Mouse (Mus musculus): Measurements from ENCODE around the gene Setd7. TPM values are rescaled to one million over a fixed set of nuclear protein-coding genes. Genes with fewer than 3 reads are reported as not detected.

The Setd7 gene
- total and polyA plus RNA-seq, 3 experiments: 8.7 to 67.1 (median 26.0) TPM

DNA sequence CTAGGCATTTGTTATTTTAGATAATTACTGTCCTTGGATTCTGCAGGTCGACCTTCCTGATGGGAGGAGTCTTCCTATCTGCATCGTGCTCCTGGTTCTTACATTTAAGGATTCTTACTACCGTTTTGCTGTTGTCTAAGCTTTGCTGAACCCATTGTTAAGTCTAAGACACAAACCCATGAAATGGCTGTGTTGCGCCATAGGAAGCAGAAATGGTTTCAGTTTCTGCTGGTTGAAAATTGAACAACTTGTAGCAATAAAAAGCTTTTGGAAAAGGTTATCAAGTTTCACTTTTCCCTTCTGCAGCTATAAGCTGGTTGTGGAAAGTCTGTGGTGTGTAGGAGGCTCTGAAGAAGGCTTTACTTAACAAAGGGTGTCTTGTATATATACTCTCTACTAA, 85.0 kb downstream of the Setd7 start:
- ATAC-seq (ENCODE audit: extremely low read depth, insufficient number of reproducible peaks, low FRiP score, poor library complexity, severe bottlenecking) (no peak), DNase-seq (ENCODE audit: low spot score) (no peak)
- Histone ChIP-seq H3K4me3 (ENCODE audit: low read depth, low read length) (no peak overlapping the region), H3K27me3 (ENCODE audit: insufficient read depth, low read length) (no peaks in the 10 kb centered on the region), H3K9me3 (replicated peaks) (no peaks in the 10 kb centered on the region), H3K36me3 (replicated peaks) (peaks cover 55% of the 10 kb centered on the region), H3K4me1 (ENCODE audit: insufficient read depth, low read depth, low read length) (no peaks in the 10 kb centered on the region)
- TF ChIP-seq TAL1 (conservative IDR thresholded peaks at IDR 0.05; ENCODE audit: low read depth, low read length): no peak

DNA sequence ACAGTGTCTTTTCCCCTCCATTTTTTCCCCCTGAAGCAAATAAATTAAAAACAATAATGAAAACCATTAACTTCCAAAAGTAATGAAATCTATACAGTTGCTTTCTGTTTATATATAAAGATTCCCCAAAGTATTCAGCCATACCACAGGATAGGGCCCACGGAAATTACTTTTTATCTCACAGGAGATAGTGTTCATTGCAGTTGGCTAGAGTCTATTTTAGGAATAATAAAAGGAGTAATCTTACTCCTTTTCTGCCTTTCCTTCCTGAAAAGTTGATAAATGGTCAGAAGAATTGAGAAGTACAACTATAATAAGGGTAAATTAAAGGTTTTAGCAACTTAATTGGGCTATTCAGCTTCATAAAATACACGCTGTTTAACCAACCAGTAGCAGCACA, 92.1 kb downstream of the Setd7 start:
- Histone ChIP-seq H3K4me1 (ENCODE audit: insufficient read depth, low read depth, low read length) (no peaks in the 10 kb centered on the region), H3K4me3 (ENCODE audit: low read depth, low read length) (no peak overlapping the region), H3K36me3 (replicated peaks) (peaks cover 93% of the 10 kb centered on the region), H3K9me3 (replicated peaks) (no peaks in the 10 kb centered on the region), H3K27me3 (ENCODE audit: insufficient read depth, low read length) (no peaks in the 10 kb centered on the region)
- ATAC-seq (ENCODE audit: extremely low read depth, insufficient number of reproducible peaks, low FRiP score, poor library complexity, severe bottlenecking) (no peak), DNase-seq (ENCODE audit: low spot score) (no peak)
- no peak for TF ChIP-seq POLR2AphosphoS5 (IDR thresholded peaks at IDR 0.05; ENCODE audit: insufficient replicate concordance, low read depth, low read length)
- TF ChIP-seq CTCF (IDR thresholded peaks at IDR 0.05; ENCODE audit: low read depth, low read length): no peak
- TF ChIP-seq GATA2 (IDR thresholded peaks at IDR 0.05; ENCODE audit: borderline replicate concordance, low read depth, low read length): no peak
- TF ChIP-seq TAL1 (conservative IDR thresholded peaks at IDR 0.05; ENCODE audit: low read depth, low read length): no peak
- no peak for TF ChIP-seq GATA1 (IDR thresholded peaks at IDR 0.05; ENCODE audit: borderline replicate concordance, low read length)

Other genes starting within 250 kb of the Setd7 start
- 67.8 and 73.6 TPM in 2 replicates for gene Elf2, start 220.2 kb downstream of the Setd7 start, total RNA-seq (2014; fragmentation: Nextera tagmentation)
- gene Elf2, start 220.2 kb downstream of the Setd7 start, total RNA-seq (2017): 98.1 and 111 TPM in 2 replicates
- gene Elf2, start 220.2 kb downstream of the Setd7 start, polyA plus RNA-seq (2012): 38.1 and 52.6 TPM in 2 replicates
- 5.6 and 6.6 TPM in 2 replicates for gene Mgarp, start 164.1 kb downstream of the Setd7 start, total RNA-seq (2014; fragmentation: Nextera tagmentation)
- 20.3 and 24.7 TPM in 2 replicates for gene Mgarp, start 164.1 kb downstream of the Setd7 start, total RNA-seq (2017)
- gene Mgarp, start 164.1 kb downstream of the Setd7 start, polyA plus RNA-seq (2012): 14.4 and 16.8 TPM in 2 replicates
- 199 and 247 TPM in 2 replicates for gene Ndufc1, start 151.9 kb downstream of the Setd7 start, total RNA-seq (2014; fragmentation: Nextera tagmentation)
- gene Ndufc1, start 151.9 kb downstream of the Setd7 start, total RNA-seq (2017): 106 and 114 TPM in 2 replicates
- gene Ndufc1, start 151.9 kb downstream of the Setd7 start, polyA plus RNA-seq (2012): 16.7 and 38.6 TPM in 2 replicates
- 131 and 138 TPM in 2 replicates for gene Naa15, start 145.7 kb downstream of the Setd7 start, total RNA-seq (2014; fragmentation: Nextera tagmentation)
- 52.5 and 63.5 TPM in 2 replicates for gene Naa15, start 145.7 kb downstream of the Setd7 start, total RNA-seq (2017)
- 15.9 and 28.6 TPM in 2 replicates for gene Naa15, start 145.7 kb downstream of the Setd7 start, polyA plus RNA-seq (2012)
- 7.8 and 9.5 TPM in 2 replicates for gene Rab33b, start 77.0 kb downstream of the Setd7 start, total RNA-seq (2014; fragmentation: Nextera tagmentation)
- gene Rab33b, start 77.0 kb downstream of the Setd7 start, total RNA-seq (2017): 8.1 and 10.3 TPM in 2 replicates
- 3.0 and 3.2 TPM in 2 replicates for gene Rab33b, start 77.0 kb downstream of the Setd7 start, polyA plus RNA-seq (2012)
- gene Mgst2, start 99.5 kb upstream of the Setd7 start, total RNA-seq (2014; fragmentation: Nextera tagmentation): 2.4 and 6.3 TPM in 2 replicates
- gene Mgst2, start 99.5 kb upstream of the Setd7 start, total RNA-seq (2017): 0.11 and 0.99 TPM in 2 replicates
- 0.28 and 0.32 TPM in 2 replicates for gene Mgst2, start 99.5 kb upstream of the Setd7 start, polyA plus RNA-seq (2012)

Measured in G1E (cell line).